Mouse (Mus musculus) colon, adult 2 months (tissue): Measurements from ENCODE around the gene Fam187a. TPM values are rescaled to one million over a fixed set of nuclear protein-coding genes. Genes with fewer than 3 reads are reported as not detected.

ENCODE experiments used
- polyA plus RNA-seq: library from polyadenylated mRNA; depleted of rRNA; stranded (reverse); fragments of >200 nt; gene quantifications from 2 replicates; pipeline ENCODE4 v1.2.3, GENCODE M21; 2012; rRNA removed

The Fam187a gene
- not detected in 2 replicates for polyA plus RNA-seq

GRCm38 (mm10) chr11:102884616-102885219, at the start of gene Fam187a:
TSS of gene Fam187a (plus strand) at chr11:102885169.

GRCm38 (mm10) chr11:102835549-102835948, 49.4 kb upstream of the Fam187a start, which contains the start of gene Higd1b:
TSS of gene Higd1b (plus strand) at chr11:102835849.

DNA sequence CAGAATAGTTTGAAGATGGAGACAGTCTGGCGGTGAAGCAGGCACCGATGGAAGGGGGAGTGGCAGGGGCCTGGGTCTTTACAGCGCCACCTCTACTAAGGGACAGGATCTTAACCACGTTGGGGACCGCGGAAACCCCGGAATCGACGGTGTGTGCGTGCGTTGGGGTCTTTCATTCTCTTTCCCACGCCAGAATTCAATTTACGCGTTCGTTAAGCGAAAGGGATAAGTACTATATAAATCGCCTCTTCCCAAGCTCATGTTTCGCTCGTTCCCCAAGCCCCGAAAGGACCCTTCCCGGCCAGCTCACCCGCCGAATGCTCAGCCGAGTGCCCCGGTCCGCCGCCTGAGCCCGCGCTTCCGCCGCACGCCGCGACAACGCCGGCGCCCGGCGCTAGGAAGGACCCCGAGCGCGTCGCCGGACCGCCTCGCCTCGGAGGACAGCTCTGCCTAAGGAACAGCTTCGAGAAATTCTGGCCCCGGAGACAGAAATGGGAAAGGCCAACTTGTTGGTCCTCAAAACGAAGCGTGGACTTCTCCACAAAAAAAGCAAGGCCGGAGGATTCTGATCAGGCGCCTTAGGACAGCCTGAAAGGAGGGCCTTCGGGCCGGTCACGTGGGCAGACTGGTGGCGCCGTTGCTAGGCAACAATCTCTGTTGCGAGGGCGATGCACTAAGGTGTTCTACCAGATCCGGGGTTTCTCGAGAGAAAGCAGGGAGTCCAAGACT, 4.2 kb upstream of the Fam187a start, which contains the start of the genes Eftud2 and Ccdc103:
TSS of gene Eftud2 (minus strand) at position 401 of the 729 bp plus-strand sequence.
TSS of gene Ccdc103 (plus strand) at position 620 of the 729 bp plus-strand sequence.

DNA sequence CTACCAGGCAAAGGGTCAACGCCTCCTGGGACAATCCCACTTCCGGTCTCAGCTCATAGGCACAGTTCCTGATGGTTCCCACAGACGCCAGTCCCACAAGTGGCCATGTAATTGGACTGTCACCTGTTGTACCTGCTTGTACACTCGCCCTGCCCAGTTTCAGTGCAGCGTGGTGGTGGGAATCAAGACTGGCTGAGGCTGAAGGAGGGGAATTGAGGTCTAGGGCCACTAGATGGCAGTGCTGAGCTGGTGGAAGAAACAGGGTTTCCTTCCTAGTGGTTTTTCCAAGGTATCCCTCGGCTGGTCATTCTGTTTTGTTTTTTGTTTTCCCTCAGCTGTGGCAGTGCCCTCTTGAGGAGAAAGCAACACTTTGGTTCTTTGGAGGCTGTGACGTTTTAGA, 15.8 kb downstream of the Fam187a start, which contains the start of gene Gfap:
TSS of gene Gfap (minus strand) at position 150 of the 400 bp plus-strand sequence.

DNA sequence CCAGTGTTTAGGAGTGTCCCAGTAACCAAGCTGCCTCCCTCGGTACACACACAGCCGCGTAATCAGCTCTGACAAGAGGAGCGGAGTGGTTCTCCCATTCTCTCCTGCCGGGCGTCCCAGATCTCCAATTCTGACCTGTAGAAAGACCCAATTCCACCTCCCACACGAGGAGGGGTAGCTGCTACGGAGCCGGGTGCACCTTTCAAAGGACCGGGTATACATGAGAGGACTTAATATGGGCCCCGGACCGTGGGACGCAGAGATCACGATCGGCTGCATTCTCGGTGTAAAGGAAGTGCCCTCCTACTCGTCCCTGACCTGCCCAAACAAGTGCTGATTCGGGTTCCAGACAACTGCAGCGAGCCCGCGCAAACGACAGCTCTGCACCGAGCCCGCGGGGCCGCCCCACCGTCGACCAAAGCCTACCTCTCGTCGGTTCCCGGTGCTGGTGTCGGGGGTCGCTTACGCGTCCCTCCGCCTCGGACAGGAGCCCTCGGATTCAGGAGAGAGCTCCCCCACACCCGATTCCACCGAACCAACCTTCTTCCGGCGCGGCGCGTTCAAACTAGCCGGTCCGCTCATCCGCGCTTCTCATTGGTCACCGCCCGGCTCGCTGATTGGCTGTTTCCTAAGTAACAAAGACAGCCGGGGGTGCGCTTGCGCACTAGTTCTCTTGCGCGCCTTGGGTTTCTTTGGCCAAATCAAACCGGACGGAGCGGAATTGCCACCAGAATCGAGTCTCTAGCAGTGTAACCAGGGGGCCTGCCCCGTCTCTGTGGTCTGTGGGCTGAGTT, 39.8 kb downstream of the Fam187a start, which contains the start of gene Kif18b:
TSS of gene Kif18b (minus strand) at position 568 of the 794 bp plus-strand sequence.

Other genes with a start within 250 kb of the Fam187a start
- not detected in 2 replicates for gene Meioc, start 221.5 kb upstream of the Fam187a start, polyA plus RNA-seq
- 3.5 and 4.8 TPM in 2 replicates for gene Ccdc43, start 187.4 kb upstream of the Fam187a start, polyA plus RNA-seq
- 9.1 and 11.5 TPM in 2 replicates for gene Adam11, start 123.7 kb upstream of the Fam187a start, polyA plus RNA-seq
- 3.6 and 3.7 TPM in 2 replicates for gene Gjc1, start 65.5 kb upstream of the Fam187a start, polyA plus RNA-seq
- 0.62 and 1.9 TPM in 2 replicates for gene Higd1b, start 49.3 kb upstream of the Fam187a start, polyA plus RNA-seq
- gene Eftud2, start 4.2 kb upstream of the Fam187a start, polyA plus RNA-seq, result 77.1 and 94.1 TPM in 2 replicates
- gene Ccdc103, start 4.0 kb upstream of the Fam187a start, polyA plus RNA-seq, result 0.13 and 0.31 TPM in 2 replicates
- gene Gfap, start 15.7 kb downstream of the Fam187a start, polyA plus RNA-seq, result 3.4 and 3.5 TPM in 2 replicates
- 5.7 and 6.6 TPM in 2 replicates for gene Kif18b, start 40.0 kb downstream of the Fam187a start, polyA plus RNA-seq
- gene C1ql1, start 61.5 kb downstream of the Fam187a start, polyA plus RNA-seq, result 3.9 and 4.3 TPM in 2 replicates
- gene Nmt1, start 143.0 kb downstream of the Fam187a start, polyA plus RNA-seq, result 31.0 and 31.9 TPM in 2 replicates
- gene Dcakd, start 143.2 kb downstream of the Fam187a start, polyA plus RNA-seq, result 53.7 and 68.5 TPM in 2 replicates
- 9.0 and 24.8 TPM in 2 replicates for gene Plcd3, start 216.5 kb downstream of the Fam187a start, polyA plus RNA-seq
- 22.8 and 28.9 TPM in 2 replicates for gene Acbd4, start 216.5 kb downstream of the Fam187a start, polyA plus RNA-seq
- 16.2 and 16.4 TPM in 2 replicates for gene Hexim1, start 231.1 kb downstream of the Fam187a start, polyA plus RNA-seq
- 3.1 and 4.3 TPM in 2 replicates for gene Hexim2, start 247.3 kb downstream of the Fam187a start, polyA plus RNA-seq